ENCODE assay signal across 13 mouse cellular contexts in genomic region chr6:33763970-33764369, GRCm38 (mm10).
DNase-seq lines count a peak whose midpoint lies in the region; ATAC-seq and TF ChIP-seq lines count a peak whose summit lies in the region.
"Had no signal": no experiment of that assay in that cellular context is flagged by ENCODE, and none has a peak within 500 bp of the region (broad histone marks: within the 10 kb centered on the region; RNA-seq: fewer than 3 reads in every experiment).

No protein-coding gene starts in this region.

- 0 out of 2 replicates have a peak, but pooled peaks have one; percentile 45 for ATAC-seq in forebrain, embryonic 16.5 days
- ATAC-seq in forebrain, embryonic 13.5 days: no peak
- no peak for ATAC-seq in kidney, postnatal 0 days (replicated peaks; ENCODE audit: low FRiP score, low read depth)
- ATAC-seq in midbrain, postnatal 0 days (ENCODE audit: low FRiP score): no peak
- no peak for ATAC-seq in megakaryocyte progenitor cell, adult 5-6 weeks (replicated peaks; ENCODE audit: poor library complexity)

- DNase-seq in kidney, postnatal 0 days (ENCODE audit: low spot score): peak; percentile 56
- DNase-seq in kidney, adult 9 months: no peak
- peak; percentile 15 for DNase-seq in retina, postnatal 1 day
- no peak for DNase-seq in retina, embryonic 14.5 days (ENCODE audit: low spot score)
- no peak for DNase-seq in midbrain, postnatal 0 days (ENCODE audit: low spot score)
- DNase-seq: adrenal gland, adult 2 months; B cell, adult 2 months; kidney, adult 11 months had no signal

- H3K36me3 ChIP-seq in forebrain, embryonic 16.5 days (ENCODE audit: control insufficient read depth, insufficient read depth): no peaks in the 10 kb centered on the region
- no peaks in the 10 kb centered on the region for H3K36me3 ChIP-seq in forebrain, embryonic 13.5 days (ENCODE audit: poor library complexity, severe bottlenecking)
- no peaks in the 10 kb centered on the region for H3K36me3 ChIP-seq in kidney, postnatal 0 days (ENCODE audit: insufficient read depth, low read length)
- H3K36me3 ChIP-seq in midbrain, postnatal 0 days (ENCODE audit: insufficient read depth, low read length): no peaks in the 10 kb centered on the region
- H3K36me3 ChIP-seq: lung, embryonic 15.5 days had no signal

- H3K27ac ChIP-seq in forebrain, embryonic 16.5 days (ENCODE audit: low read length): no peak overlapping the region
- H3K27ac ChIP-seq in forebrain, embryonic 13.5 days: no peak overlapping the region
- H3K27ac ChIP-seq in kidney, postnatal 0 days: no peak overlapping the region
- no peak overlapping the region for H3K27ac ChIP-seq in midbrain, postnatal 0 days (ENCODE audit: low read depth, low read length)
- H3K27ac ChIP-seq: heart, embryonic 13.5 days; lung, embryonic 15.5 days had no signal

- no peaks in the 10 kb centered on the region for H3K27me3 ChIP-seq in forebrain, embryonic 16.5 days (replicated peaks; ENCODE audit: control insufficient read depth, insufficient read depth, low read length)
- no peaks in the 10 kb centered on the region for H3K27me3 ChIP-seq in forebrain, embryonic 13.5 days
- H3K27me3 ChIP-seq in kidney, postnatal 0 days (ENCODE audit: insufficient read depth, low read length): no peaks in the 10 kb centered on the region
- no peaks in the 10 kb centered on the region for H3K27me3 ChIP-seq in midbrain, postnatal 0 days (ENCODE audit: insufficient read depth, low read length)
- H3K27me3 ChIP-seq: heart, embryonic 13.5 days; lung, embryonic 15.5 days had no signal

- 38% methylated on average over 3 of the region's 3 CpGs for WGBS in forebrain, embryonic 16.5 days
- 60% methylated on average over 3 of the region's 3 CpGs for WGBS in forebrain, embryonic 13.5 days
- WGBS in kidney, postnatal 0 days: 45% methylated on average over 3 of the region's 3 CpGs
- 37% methylated on average over 3 of the region's 3 CpGs for WGBS in midbrain, postnatal 0 days

- H3K4me1 ChIP-seq in forebrain, embryonic 16.5 days (replicated peaks; ENCODE audit: control insufficient read depth, insufficient read depth, low read length): peaks cover 3% of the 10 kb centered on the region
- 0 out of 2 replicates have a peak, but pooled peaks cover 5% of the 10 kb centered on the region for H3K4me1 ChIP-seq in forebrain, embryonic 13.5 days
- no peaks in the 10 kb centered on the region for H3K4me1 ChIP-seq in kidney, postnatal 0 days (replicated peaks; ENCODE audit: insufficient read depth, low read length)
- no peaks in the 10 kb centered on the region for H3K4me1 ChIP-seq in midbrain, postnatal 0 days (ENCODE audit: insufficient read depth, low read length)
- H3K4me1 ChIP-seq: heart, embryonic 13.5 days; lung, embryonic 15.5 days had no signal

- H3K4me2 ChIP-seq in forebrain, embryonic 16.5 days (ENCODE audit: low read length): no peak overlapping the region
- no peak overlapping the region for H3K4me2 ChIP-seq in forebrain, embryonic 13.5 days
- no peak overlapping the region for H3K4me2 ChIP-seq in kidney, postnatal 0 days (ENCODE audit: low read length)
- H3K4me2 ChIP-seq in midbrain, postnatal 0 days (ENCODE audit: low read depth, low read length, poor library complexity, severe bottlenecking): no peak overlapping the region
- H3K4me2 ChIP-seq: heart, embryonic 13.5 days; lung, embryonic 15.5 days had no signal

- no peak overlapping the region for H3K4me3 ChIP-seq in forebrain, embryonic 16.5 days (replicated peaks; ENCODE audit: low read length)
- no peak overlapping the region for H3K4me3 ChIP-seq in forebrain, embryonic 13.5 days
- no peak overlapping the region for H3K4me3 ChIP-seq in kidney, postnatal 0 days (replicated peaks; ENCODE audit: low read depth, low read length)
- no peak overlapping the region for H3K4me3 ChIP-seq in midbrain, postnatal 0 days (ENCODE audit: low read depth, low read length)
- H3K4me3 ChIP-seq: heart, embryonic 13.5 days; lung, embryonic 15.5 days had no signal

- H3K9me3 ChIP-seq in forebrain, embryonic 16.5 days (ENCODE audit: control insufficient read depth, low read length): no peaks in the 10 kb centered on the region
- no peaks in the 10 kb centered on the region for H3K9me3 ChIP-seq in forebrain, embryonic 13.5 days (replicated peaks)
- no peaks in the 10 kb centered on the region for H3K9me3 ChIP-seq in kidney, postnatal 0 days (replicated peaks; ENCODE audit: low read length)
- no peaks in the 10 kb centered on the region for H3K9me3 ChIP-seq in midbrain, postnatal 0 days (ENCODE audit: low read length)
- H3K9me3 ChIP-seq: heart, embryonic 13.5 days; lung, embryonic 15.5 days had no signal

- peak; percentile 25; the same call in 1 of the 2 replicates for TF ChIP-seq CTCF in kidney, postnatal 0 days (IDR thresholded peaks at IDR 0.05; ENCODE audit: low read depth)
- peak; percentile 3; the same call in 1 of the 2 replicates for TF ChIP-seq CTCF in midbrain, postnatal 0 days (IDR thresholded peaks at IDR 0.05)

- no peak overlapping the region for H3K9ac ChIP-seq in forebrain, embryonic 16.5 days (replicated peaks; ENCODE audit: low read depth, low read length)
- H3K9ac ChIP-seq in forebrain, embryonic 13.5 days: no peak overlapping the region
- no peak overlapping the region for H3K9ac ChIP-seq in kidney, postnatal 0 days (ENCODE audit: low read depth, low read length)
- H3K9ac ChIP-seq in midbrain, postnatal 0 days (replicated peaks; ENCODE audit: low read length, poor library complexity, severe bottlenecking): no peak overlapping the region
- H3K9ac ChIP-seq: heart, embryonic 13.5 days; lung, embryonic 15.5 days had no signal

Comparison
In these comparisons a context has a peak if more than half of its experiments do, and no peak if none do; other contexts are left out.
1. DNase-seq: peak in kidney, postnatal 0 days (single experiment) and retina, postnatal 1 day (single experiment); none in kidney, adult 9 months (single experiment), retina, embryonic 14.5 days (single experiment) and midbrain, postnatal 0 days (single experiment).